Mouse (Mus musculus) thymus, postnatal 36 days (tissue): Measurements from ENCODE around the gene Fkbp1b.
"Not testable (repeated sequence)": the region's sequence is repeated elsewhere in the genome, so short reads cannot be mapped to it uniquely, and the experiment has no call there.

Source experiments
- DNase-seq, 2 experiments: peaks; one replicate each; pipeline ENCODE4 v3.0.0; 2022; ENCODE audit warnings: mixed read lengths in 2 of 2

Gene Fkbp1b

DNA sequence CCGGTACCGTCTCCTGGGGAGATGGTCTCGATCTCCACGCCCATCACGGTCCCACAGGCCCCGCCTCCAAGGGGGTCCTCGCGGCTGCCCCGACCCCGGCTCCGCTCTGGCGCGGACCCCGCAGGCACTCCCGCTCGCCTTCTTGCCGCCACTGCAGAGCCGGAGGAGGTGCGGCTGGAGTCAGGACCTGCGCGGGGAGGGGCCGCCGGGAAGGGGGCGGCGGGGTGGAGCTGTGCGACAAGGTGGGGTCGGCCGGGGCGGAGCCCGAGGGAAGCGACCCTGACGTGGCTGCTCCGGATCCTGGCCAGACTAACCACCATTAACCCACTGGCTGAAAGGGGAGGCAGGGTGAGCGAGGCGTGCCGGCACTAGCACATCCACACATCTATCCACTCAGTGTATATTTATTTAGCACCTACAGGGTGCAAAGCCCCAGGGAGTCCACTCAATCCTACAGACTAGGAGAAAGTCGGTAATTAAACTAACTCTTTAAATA is at the start of gene Fkbp1b:
Gene Fkbp1b, minus strand, starts transcription at position 200 of the 496 bp plus-strand sequence.
- DNase-seq = peak; percentile 58 to 64

DNA sequence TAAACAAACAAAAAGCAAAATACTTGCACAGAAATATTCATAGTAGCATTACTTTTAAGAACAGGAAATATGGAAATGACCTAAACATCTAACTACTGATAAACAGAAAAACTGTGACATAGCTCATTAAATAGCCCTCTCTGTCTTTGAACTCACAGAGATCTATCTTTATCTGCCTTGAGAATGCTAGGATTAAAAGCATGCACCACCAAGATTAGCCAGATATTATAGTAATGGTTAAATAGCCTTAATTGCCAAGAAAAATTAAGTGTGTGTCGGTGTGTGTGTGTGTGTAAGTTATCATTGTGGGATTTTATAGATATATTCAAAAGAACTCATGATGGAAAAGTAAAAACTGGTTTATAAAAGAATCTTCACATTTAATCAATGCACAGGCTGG is 48.5 kb upstream of the Fkbp1b start:
- DNase-seq = no peak

- DNase-seq = no peak
Observed at GRCm38 (mm10) chr12:4889251-4889650, 47.9 kb upstream of the Fkbp1b start.

GRCm38 (mm10) chr12:4888739-4889138 is 47.3 kb upstream of the Fkbp1b start:
- no peak for DNase-seq

GRCm38 (mm10) chr12:4886581-4886980 is 45.2 kb upstream of the Fkbp1b start:
- DNase-seq = not testable (repeated sequence)

DNA sequence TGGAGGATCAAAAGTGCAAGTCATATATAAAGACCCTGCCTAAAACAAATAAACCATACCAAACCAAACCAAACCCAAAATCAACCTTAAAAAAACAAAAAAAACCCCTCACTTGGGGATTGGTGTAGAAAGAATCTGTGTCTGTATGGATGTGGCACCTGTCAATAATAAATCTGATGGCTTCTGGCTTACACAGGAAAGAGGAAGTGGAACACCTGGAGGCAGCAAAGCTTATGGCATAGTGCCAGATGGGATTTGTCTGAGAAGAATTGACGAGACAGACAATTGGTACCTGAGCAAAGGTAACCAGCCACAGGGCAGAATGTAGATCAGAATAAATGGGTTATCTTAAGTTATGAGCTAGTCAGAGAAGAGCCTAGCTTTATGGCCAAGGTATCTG is 43.7 kb upstream of the Fkbp1b start:
- no peak for DNase-seq

DNA sequence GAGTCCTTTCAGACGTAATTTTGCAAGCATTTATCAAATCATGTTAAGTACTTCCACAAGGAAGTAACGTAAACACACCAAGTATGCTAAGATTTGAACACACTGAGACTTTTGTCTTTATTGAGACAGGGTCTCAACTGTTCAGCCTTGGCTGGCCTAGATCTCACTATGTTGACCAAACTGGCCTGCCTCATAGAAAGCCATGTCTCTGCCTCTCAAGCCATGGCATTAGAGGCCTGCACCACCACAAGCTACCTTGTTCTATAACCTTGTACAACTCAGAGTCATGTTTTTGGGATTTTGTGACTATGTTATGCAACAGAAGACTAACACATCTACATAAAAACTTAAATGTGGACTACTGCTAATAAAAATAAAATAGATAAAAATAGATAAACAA is 40.7 kb upstream of the Fkbp1b start:
- DNase-seq = no peak

- no peak for DNase-seq
Observed at GRCm38 (mm10) chr12:4879048-4879447, 37.7 kb upstream of the Fkbp1b start.

GRCm38 (mm10) chr12:4878296-4878783 is 36.9 kb upstream of the Fkbp1b start:
- no peak for DNase-seq

- no peak for DNase-seq
Observed at GRCm38 (mm10) chr12:4875623-4876022, 34.2 kb upstream of the Fkbp1b start.

GRCm38 (mm10) chr12:4874161-4874927 is 33.0 kb upstream of the Fkbp1b start, which contains the start of gene Mfsd2b:
TSS of gene Mfsd2b (minus strand) at chr12:4874359.
- DNase-seq = peak; percentile 68 to 78

DNA sequence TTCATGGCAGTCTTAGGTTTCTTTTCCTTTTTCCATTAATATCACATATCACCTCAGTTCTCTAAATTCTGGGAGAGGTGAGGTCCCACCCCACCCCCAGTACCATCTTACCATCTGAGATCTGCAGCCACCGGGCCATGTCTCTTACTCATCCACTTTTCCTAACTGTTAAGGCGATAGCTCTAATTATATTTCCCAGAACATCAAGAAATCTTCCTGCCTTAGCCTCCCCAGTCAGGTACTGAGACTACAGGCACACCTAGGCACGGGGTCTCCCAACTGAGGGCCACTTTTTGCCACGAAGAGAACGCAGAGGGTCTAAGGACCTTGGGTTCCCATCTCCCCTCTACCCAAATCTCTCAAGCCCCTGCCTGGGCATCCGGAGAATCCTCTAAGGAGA is 32.1 kb upstream of the Fkbp1b start:
- DNase-seq = no peak

DNA sequence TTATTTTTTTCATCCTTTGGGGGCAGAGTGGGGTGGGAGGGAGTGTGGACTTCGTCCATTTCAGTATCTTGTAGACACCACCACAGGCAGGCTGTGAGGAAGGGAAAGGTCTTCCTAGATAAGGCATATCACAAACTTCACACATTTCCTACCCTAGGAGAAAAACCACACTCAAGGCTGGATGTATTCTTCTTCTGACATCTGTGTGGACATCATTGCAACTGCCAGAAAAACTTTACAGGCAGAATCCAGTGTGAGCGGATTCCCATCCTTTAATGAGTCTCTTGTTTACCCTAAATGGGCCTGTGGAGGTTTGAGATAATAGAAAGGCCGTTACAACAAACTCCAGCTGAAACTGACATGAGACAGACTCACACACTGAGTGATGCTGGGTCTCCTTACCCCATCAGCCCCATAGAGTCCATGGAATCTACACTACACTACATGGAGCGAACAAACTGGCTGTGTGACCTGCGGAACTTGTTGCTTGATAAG is 31.6 kb upstream of the Fkbp1b start:
- DNase-seq = no peak

- no peak for DNase-seq
Observed at GRCm38 (mm10) chr12:4872273-4872672, 30.9 kb upstream of the Fkbp1b start.

- no peak for DNase-seq
Observed at GRCm38 (mm10) chr12:4871260-4871659, 29.9 kb upstream of the Fkbp1b start.

DNA sequence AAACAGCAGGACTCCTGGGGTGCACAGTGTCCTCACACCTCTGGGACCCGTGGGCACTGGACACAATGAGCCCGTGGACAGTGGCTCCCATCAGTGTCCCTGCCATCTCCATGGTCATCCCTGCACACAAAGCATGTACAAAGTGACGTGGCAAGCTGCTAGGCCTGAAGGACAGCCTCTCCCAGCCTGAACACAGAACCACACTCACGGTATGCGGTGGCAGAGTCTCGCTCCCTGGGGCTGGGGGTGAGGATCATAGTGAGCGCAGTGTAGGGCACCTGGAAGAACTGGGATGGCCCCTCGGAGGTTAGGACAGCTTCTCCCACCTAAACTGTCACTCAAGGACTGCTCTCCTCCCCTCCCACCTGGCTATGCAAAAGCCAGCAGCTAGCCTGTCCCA is 27.5 kb upstream of the Fkbp1b start:
- DNase-seq = no peak

GRCm38 (mm10) chr12:4864338-4864690 is 22.9 kb upstream of the Fkbp1b start:
- DNase-seq = no peak

GRCm38 (mm10) chr12:4863654-4864337 is 22.4 kb upstream of the Fkbp1b start:
- DNase-seq = no peak

GRCm38 (mm10) chr12:4862672-4863071 is 21.3 kb upstream of the Fkbp1b start:
- DNase-seq = peak in 1 of 2 experiments; percentile 14

- no peak for DNase-seq
Observed at GRCm38 (mm10) chr12:4859241-4859914, 18.0 kb upstream of the Fkbp1b start.

- no peak for DNase-seq
Observed at GRCm38 (mm10) chr12:4856834-4857233, 15.4 kb upstream of the Fkbp1b start.

DNA sequence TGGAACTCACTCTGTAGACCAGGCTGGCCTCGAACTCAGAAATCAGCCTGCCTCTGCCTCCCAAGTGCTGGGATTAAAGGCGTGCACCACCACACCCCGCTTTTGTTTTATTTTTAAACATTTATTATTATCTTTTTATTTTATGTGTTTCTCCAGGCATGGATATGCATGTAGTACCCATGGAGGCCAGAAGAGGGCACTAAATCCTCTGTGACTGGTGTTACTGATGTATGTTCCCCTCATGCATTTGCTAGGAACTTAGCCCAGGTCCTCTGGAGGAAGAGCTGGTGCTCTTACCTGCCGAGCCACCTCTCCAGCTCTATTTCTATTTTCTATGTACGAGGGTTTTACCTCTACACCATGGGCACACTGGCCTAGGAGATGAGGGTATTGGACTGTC is 14.8 kb upstream of the Fkbp1b start:
- peak; percentile 24 to 33 for DNase-seq

DNA sequence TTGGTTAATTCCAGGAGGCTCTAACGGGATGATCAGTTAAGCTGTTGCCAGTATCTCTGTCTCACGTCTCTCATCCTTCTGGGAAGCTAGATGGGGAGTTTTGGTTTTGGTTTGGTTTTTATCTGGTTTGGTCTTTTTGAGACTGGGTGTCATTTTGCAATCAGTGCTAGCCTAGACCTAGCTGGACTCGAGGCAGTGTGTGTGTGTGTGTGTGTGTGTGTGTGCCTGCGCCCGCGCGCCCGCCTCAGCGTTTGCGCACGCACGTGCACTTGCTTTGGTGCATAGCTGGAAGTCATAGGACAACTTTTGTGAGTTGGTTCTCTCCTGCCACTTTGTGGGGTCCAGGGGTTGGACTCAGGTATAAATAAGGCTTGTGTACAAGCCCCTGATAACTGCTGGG is 2.4 kb upstream of the Fkbp1b start:
- peak; percentile 32 to 35 for DNase-seq
